Mouse (Mus musculus) common myeloid progenitor, adult 5-6 weeks (primary cell): ENCODE data around the gene Phldb1. TPM values are rescaled to one million over a fixed set of nuclear protein-coding genes. Genes with fewer than 3 reads are reported as not detected.
"Not testable (repeated sequence)": the region's sequence is repeated elsewhere in the genome, so short reads cannot be mapped to it uniquely, and the experiment has no call there.

Source experiments
- ATAC-seq: replicated peaks from 2 replicates; pipeline ENCODE4 v1.8.0; 2016; ENCODE audit warnings: low read depth, mild to moderate bottlenecking, moderate TSS enrichment, inconsistent platforms; ENCODE audit not compliant: poor library complexity, severe bottlenecking
- total RNA-seq: library from RNA; stranded (forward); fragments of 200-1000, 187-1606 nt; gene quantifications from 2 replicates; pipeline ENCODE4 v1.2.3, GENCODE M21; 2017

Gene Phldb1
- total RNA-seq, 1 experiment from 2014 or later = 7.9 TPM

DNA sequence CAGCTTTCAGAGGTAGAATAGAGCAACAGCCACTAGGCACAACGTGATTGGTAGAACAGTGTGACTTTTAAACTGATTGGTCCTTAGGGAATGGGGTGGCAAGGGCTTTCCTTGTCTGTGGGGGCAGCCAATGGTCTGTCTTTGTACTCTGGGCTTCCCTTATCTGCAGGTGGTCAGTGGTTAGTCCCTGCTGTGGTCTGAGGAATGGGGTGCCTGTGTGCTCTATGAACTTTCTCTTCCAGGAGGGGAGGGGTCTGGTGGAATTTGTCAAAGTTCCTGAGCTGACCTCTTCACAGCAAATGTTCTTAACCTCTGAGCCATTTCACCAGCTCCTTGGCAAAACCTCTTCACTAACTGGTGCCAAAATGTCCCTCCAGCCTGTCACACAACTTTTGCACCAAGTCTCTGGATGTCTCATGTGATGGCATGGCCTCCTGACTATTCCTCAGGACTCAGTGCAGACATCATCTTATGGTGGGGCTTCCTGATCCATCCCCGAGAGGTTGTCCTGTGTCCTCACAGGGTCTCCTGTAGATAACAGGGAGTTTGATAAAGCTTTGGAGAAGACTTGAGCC is 62.6 kb downstream of the Phldb1 start:
- no peak for ATAC-seq

DNA sequence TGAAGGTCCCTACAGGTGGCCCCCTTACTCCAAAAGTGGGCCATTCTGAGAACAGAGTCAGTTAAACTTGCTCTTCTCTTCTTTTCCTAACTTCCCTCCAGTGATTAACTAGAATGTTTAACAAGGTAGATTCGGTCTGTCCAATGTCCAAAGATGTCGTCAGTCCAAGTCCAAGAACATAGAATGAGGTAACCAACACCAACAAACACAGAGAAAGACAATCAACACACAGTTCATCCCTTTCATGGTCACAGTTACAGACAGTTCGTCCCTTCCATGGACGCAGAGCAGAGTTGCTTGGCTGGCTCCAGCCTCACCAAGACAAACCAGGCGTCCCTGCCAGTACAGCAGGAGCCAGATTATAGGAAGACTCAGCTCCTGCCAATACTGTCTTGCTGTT is 63.6 kb downstream of the Phldb1 start:
- no peak for ATAC-seq

DNA sequence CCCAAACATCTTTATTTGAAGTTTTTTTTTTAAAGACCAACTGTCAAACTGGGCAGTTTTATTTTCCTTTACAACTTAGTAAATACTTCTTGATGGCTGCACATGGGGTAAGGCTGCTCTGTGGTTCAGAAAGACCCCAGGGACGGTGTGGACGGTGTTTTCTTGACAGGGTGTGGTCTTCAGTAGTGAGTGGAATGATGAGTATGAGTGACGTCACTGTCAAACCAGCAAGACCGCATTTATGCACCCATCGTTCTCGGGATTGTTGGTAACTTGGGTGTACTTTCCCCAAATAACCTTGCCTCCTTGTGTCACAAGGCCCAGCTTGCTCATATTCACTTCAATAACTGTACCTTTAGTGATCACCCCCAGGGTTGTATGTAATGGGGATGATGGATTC is 71.3 kb downstream of the Phldb1 start:
- no peak for ATAC-seq

DNA sequence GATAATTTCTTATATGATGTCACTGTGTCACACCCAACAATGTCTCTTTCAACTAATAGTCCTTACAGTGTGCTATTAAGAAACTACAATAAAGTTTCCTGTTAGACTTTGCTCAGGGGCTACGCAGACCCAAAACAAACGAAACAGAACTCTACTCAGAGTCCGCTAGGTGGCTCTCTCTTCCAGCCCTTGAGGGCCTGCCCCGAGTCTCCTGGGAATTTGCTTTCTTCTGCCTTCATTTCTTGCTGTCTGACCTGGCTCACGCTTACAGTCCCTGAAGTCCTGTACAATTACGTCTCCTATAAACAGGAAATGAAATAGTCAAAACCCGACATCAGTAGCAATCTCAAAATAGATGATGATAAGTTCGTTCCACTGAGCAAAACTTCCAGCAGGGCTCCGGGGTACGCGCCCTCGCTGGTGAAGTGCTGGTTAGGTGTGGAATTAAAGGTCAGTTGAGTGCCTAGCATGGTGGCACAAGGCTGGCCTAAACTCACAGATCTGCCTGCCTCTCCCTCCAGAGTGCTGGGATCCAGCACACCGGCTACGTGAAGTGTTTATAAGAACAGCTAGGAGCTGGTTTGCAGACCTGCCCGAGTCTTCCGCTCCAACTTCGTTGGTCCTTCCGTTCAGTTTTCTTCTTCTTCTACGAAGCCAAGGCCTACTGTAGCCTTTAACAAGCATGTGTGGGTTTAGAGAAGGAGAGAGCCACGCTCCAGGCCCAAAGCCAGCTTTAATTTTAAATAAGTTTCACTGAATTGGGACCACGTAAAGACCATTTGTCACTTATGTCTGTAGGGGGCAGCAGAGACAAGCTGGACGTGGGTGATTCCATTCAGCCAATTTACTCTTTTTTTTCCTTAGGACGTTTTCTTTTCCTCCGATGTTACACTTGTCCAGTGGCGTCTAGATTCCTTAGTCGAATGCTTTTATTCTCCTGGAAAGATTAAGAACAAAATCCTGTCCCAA is 79.6 kb downstream of the Phldb1 start:
- ATAC-seq = peak; percentile 75

DNA sequence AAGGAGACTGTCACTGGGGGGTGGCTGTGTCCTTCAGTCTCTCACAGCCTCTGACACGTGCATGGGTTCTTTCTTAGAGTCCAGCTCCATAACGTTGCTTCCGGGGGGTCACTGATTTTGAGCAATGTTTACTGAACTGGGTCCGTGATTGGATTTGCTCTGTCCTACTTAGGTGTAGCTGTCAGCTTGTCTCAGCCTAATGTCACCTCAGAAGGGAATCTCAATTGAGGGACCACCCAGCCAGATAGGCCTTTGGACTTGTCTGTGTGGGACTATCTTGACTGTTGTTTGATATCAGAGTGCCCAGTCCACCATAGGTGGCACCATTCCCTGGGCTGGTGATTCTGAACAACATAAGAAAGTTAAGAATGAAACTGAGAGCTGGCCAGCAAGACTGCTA is 81.1 kb downstream of the Phldb1 start:
- ATAC-seq = no peak

DNA sequence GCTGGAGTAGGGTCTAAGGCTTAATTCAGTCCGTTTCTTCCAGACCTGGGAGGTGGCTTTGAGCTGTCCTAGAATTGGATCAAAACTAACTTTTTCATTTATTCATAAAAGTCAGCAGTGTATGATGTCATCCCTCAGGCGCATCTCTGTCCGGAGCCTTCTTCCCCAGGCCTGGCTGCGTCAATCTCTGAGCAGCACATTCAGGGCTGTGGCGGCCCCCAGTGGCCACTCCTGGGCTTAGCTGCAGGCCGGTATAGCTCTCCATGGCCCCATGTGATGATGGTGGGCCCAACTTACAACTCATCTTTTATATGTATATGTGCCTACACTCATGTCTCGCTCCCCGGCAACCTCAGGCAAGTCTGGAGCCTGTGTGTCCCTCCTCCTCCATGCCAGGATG is 83.0 kb downstream of the Phldb1 start:
- ATAC-seq = peak; percentile 81

DNA sequence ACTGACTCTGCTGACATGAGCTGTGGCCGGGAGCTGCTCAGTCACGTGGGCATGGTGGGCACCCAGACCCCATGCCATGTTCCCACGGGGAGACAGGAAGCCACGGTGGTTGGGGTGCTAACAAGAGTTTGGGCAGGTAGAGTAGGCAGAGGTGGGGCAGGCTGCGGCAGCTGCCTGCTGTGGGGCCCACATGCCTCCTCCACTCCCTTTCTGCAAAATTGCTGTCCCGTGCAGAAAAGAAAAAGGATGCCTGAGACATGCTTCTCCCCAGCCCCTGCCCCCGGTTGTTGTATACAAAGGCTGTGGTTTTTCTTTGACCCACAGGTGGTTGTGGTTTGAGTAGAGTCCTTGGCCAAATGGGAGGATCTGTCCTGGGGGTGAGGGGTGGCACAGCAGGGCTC is 86.1 kb downstream of the Phldb1 start:
- ATAC-seq = no peak

DNA sequence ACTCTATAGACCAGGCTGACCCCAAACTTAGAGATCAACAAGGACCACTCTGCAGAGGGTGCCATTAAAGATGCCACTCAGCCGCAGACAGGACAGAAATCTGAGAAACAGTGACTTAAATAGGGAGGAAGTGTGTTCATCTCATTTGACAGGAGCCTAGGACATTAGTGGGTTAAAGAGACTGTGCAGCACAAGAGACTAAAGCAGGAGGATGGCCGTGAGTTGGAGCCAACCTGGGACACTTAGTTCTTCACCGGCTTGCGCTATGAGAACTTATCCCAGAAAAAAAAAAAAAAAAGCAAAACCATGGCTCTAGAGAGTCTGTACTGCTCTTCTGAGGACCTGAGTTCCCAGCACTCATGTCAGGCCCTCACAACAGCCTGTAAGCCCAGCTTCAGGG is 87.3 kb downstream of the Phldb1 start:
- no peak for ATAC-seq

DNA sequence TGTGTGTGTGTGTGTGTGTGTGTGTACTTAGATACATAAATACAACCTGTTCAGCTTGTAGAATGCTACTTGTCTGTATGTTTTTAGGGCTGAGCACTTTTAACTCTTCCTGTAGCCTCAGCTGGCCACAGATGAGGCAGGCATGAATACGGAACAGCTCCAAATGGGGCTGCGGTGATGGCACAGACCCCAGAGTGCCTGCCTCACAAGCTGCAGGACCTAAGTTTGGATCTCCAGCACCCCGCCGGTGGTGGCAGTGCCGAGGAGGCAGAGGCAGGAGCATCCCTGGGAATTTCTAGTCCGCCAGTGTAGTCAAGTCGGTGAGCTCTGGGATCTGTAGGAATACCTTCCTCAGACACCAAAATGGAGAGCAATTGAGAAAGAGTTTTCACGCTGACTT is 88.0 kb downstream of the Phldb1 start:
- ATAC-seq = no peak

DNA sequence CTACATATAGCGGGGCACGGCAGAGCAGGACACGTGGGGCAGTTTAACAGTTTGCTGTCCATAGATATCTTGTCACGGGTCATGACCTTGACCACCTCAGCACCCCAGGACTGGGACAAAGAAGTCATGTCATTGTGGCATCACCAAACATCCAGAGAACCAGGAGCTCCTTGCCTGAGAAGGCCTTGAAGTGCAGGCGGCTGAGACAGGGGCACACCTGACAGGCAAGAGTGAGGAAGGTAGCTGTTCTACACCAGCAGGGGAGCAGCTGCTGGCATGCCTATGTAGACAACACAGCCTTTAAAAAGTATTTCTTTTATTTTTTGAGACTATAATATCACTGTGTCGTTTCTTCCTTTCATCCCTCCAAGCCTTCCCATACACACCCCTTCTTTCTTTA is 88.6 kb downstream of the Phldb1 start:
- no peak for ATAC-seq

DNA sequence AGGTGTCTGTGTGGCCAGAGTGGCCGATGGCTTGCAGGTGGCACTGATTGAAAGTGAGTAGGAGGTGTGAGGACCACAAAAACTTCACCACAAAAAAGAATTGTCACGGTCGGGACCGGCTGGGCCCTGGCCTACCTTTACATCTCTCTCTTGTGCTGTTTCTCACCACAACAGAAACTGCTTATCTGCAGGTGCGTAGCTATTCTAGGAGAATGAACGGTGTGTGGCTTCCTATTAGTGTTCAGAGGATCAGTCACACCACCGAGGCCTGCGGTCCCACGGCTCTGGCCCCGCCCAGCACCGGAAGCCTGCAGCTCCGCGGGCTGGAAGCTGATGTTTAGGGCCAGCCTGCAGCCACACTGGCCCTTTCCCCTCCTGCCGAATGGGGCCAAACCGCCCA is 89.1 kb downstream of the Phldb1 start:
- ATAC-seq = peak; percentile 87

DNA sequence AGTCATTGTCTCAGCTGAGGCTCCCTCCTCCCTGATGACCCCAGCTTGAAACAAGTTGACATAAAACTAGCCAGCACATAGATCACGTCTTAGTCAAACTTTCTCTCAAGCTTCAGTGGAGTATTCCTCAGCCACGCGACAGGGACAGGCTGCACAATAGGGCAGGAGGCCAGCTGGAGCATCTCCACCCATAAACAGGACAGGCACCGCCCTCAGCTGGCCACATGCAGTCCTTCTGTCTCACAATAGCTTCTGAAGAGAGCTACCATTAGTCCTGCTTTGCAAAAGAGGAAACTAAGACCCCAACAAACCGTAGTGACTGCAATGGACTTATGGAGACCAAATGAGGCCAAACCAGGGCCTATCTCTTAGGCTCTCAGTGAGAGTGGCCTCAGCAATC is 89.5 kb downstream of the Phldb1 start:
- peak; percentile 18 for ATAC-seq

DNA sequence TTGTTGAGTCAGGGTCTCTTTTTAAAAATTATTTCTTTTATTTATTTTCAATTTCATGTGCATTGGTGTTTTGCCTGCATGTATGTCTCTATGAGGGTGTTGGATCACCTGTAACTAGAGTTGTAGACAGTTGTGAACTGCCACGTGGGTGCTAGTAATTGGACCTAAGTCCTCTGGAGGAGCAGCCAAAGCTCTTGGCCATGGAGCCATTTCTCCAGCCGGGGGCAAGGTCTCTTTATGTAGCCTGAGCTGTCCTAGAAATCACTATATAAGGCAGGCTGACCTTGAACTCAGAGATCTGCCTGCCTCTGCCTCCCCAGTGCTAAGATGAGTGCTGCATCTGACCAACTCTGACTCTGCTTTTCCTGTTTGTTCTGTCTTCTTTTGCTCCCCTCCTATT is 90.8 kb downstream of the Phldb1 start:
- no peak for ATAC-seq

DNA sequence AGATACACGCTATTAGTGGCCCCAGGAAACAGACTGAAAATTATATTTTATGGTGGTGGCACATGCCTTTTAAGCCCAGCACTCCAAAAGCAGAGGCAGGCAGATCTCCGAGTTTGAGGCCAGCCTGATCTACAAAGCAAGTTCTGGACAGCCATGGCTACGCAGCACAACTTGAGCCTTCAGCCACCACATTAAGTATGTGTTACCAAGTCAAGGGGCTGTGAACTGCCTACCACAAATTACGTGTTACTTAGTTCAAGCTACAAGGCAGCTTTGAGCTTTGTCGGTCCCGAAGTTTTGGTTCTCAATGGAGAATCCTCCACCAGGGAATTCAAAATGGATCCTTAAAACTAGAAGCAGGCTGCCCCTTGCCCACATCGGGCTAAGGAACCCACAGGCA is 91.9 kb downstream of the Phldb1 start:
- no peak for ATAC-seq

DNA sequence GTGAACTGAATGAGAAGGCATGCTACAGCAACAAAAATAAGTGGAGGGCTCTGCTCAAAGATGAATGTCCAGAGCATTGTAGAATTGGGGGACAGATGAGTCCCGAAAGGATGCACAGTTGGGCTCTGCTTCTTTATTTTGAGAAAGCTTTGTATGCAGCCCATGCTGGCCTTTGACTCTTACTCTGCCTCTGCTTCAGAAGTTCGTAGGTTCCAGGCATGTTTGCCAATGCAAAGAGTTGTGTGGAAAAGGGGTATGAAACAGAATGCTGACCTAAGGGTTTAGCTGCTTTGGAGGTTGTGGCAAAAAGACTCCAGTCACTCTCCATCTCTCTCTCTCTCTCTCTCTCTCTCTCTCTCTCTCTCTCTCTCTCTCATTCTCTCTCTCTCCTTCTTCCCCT is 93.4 kb downstream of the Phldb1 start:
- ATAC-seq = no peak

DNA sequence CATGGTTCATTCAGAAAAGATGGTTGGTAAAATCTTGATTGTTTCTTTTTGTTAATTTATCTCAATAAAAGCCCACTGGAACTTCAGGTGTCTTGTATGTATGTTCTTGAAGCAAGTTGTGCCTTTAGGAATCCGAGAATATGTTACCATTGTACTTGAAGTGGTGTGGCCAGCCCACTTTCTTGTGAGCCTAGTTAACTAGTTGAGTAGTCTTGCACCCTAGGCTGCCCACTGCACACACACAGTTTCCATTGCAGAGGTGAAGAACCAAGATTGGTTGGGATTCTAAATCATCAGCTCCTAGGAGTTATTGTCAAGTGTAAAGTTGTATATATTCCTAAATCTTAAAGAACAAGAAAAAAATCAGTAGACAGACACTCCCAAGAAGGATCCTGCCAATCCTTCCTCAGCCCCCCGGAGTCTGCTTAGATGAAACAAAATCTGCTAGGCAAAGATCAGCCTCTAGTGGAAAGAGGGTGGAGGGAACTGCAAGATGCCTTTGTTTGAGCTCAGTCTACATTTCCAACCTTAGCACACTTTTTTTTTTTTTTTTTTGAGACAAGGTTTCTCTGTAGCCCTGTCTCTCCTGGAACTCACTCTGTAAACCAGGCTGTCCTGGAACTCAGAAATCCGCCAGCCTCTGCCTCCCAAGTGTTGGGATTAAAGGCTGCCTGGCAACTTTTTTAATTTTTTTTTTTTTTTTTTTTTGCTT is 94.2 kb downstream of the Phldb1 start:
- ATAC-seq = no peak

DNA sequence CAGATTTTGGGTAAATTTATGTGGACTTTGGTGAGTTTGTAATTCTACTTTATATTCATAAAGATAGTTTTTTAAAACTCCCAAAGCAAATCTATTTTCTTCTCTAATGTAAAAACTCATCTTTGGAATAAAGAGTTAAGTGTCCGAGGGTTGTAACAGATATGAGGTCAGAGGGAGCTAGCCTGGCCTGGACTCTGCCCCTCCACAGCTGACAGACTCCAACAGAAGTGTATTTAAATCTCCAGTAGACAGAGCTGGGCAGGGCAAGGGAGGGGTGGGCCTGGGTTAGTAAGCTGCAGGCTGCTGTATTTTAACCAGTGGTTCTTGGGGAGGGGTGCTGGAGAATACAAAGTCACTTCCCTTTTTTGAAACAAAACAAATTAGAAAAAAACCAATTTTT is 95.0 kb downstream of the Phldb1 start:
- ATAC-seq = 0 out of 2 replicates have a peak, but pooled peaks have one; percentile 16

DNA sequence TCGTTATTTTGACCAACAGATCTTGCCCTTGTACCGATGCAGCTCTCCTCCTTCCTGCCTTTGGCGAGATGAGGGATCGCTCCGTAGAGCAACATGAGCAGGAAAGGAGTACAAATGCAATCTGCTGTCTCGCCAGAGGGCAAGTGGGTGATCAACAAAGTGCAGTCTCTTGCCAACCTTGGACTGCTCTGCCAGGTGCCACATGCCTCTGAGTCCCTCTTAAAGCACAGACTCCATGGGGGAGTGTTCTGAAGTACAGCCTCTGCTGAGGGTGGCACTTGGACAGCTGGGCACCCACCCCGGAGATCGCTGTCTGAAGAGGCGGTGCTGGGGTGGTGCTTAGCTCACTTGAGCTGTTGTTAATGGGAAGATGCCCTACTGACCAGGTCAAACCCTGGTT is 96.3 kb downstream of the Phldb1 start:
- not testable (repeated sequence) for ATAC-seq

DNA sequence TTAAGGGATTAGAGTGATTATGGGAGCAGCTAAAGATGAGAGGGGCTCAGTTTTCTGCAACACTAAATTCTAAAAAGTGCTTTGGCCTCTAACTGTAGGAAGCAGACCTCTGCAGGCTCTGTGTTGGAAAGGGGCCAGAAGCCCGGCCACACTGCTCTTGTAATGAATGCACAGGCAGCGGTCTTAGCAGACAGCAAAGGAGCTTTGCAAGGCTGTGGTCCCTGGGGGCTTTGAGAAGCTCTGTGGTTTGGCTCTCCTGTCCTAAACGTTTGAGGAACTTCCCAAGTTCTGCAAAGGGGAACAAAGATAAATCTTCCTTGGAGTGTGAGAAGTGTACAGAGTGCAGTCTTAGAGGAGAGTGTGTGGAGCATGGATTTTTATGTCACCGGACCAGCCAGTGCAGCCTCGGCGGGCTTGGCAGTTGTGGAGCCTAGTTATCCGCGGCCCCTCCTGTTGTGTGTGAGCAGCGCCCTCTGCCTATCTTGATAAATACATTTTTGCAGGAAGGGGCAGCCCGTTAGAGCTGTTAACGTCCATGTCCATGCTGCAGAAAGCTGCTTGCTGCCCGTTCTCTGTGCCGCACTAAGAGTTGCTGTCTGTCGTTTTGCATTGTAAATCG is 97.3 kb downstream of the Phldb1 start:
- peak; percentile 84 for ATAC-seq
